Mouse (Mus musculus) myocyte (in vitro differentiated cells): ENCODE measurements at regions not wholly inside any gene's neighbourhood (a gene's known extent, or its start where the extent isn't known, plus 50 kb on each side); places are given as distances from the start of the nearest gene placed in this dataset.

Source experiments
- MYOD1 ChIP-seq, 3 experiments: IDR thresholded peaks; one replicate each; pipeline ENCODE4 v1.6.1; 2011; ENCODE audit warnings: control low read depth in 2 of 3, low read depth in 2 of 3, mild to moderate bottlenecking in 2 of 3, moderate library complexity in 1 of 3; ENCODE audit not compliant: insufficient read length in 2 of 3, control insufficient read depth in 1 of 3
- MYOG ChIP-seq, 3 experiments: IDR thresholded peaks; one replicate each; pipeline ENCODE4 v1.6.1; 2011; ENCODE audit warnings: control low read depth in 2 of 3, low read depth in 2 of 3, mild to moderate bottlenecking in 2 of 3; ENCODE audit not compliant: insufficient read length in 2 of 3, control insufficient read depth in 1 of 3, insufficient read depth in 1 of 3
- POLR2A ChIP-seq: IDR thresholded peaks from one replicate; pipeline ENCODE4 v1.6.1; 2011; ENCODE audit warnings: low read depth, mild to moderate bottlenecking, control low read depth, moderate library complexity; ENCODE audit not compliant: insufficient read length
- POLR2AphosphoS2 ChIP-seq: IDR thresholded peaks from one replicate; pipeline ENCODE4 v1.6.1; 2011; ENCODE audit warnings: low read depth, control low read depth; ENCODE audit not compliant: insufficient read length
- SRF ChIP-seq: IDR thresholded peaks from one replicate; pipeline ENCODE4 v1.6.1; 2011; ENCODE audit warnings: low read depth; ENCODE audit not compliant: control insufficient read depth, insufficient read length
- TCF12 ChIP-seq: IDR thresholded peaks from one replicate; pipeline ENCODE4 v1.6.1; 2011; ENCODE audit warnings: mild to moderate bottlenecking, control low read depth; ENCODE audit not compliant: poor library complexity, insufficient read depth, severe bottlenecking
- TCF3 ChIP-seq: IDR thresholded peaks from one replicate; pipeline ENCODE4 v1.6.1; 2011; ENCODE audit warnings: low read depth, control low read depth; ENCODE audit not compliant: insufficient read length
- USF1 ChIP-seq: IDR thresholded peaks from one replicate; pipeline ENCODE4 v1.6.1; 2011; ENCODE audit warnings: low read depth, mild to moderate bottlenecking, control low read depth, moderate library complexity

GRCm38 (mm10) chr1:45181632-45182031 lies 129.7 kb upstream of the Col3a1 start:
- no peak for TF ChIP-seq POLR2A
- TF ChIP-seq USF1: no peak
- TF ChIP-seq MYOD1 (IDR thresholded peaks at IDR 0.05; ENCODE audit: control insufficient read depth in 1 of 3, insufficient read length in 2 of 3, low read depth in 2 of 3): no peak
- TF ChIP-seq POLR2AphosphoS2: no peak
- no peak for TF ChIP-seq TCF12
- no peak for TF ChIP-seq TCF3
- TF ChIP-seq SRF: no peak
- TF ChIP-seq MYOG (IDR thresholded peaks at IDR 0.05; ENCODE audit: control insufficient read depth in 1 of 3, insufficient read depth in 1 of 3, insufficient read length in 2 of 3, low read depth in 2 of 3): no peak
